Mouse (Mus musculus) liver, embryonic 15.5 days (tissue): Measurements from ENCODE around the gene Dchs1. TPM values are rescaled to one million over a fixed set of nuclear protein-coding genes. Genes with fewer than 3 reads are reported as not detected.

Experiments
- ATAC-seq: fragments of 200-750 bp; cut with Nextera tagmentation; 2 replicates; pipeline ENCODE4 v1.8.0; 2017; ENCODE audit warnings: moderate number of reproducible peaks, mild to moderate bottlenecking, moderate library complexity; ENCODE audit not compliant: insufficient read depth
- H3K27ac ChIP-seq: fragments of 300-500 bp; sonication (generic); replicated peaks from 2 replicates; pipeline ENCODE4 v1.5.1; 2015; ENCODE audit warnings: mild to moderate bottlenecking, inconsistent platforms
- H3K27me3 ChIP-seq: fragments of 300-500 bp; sonication (generic); 2 replicates; pipeline ENCODE4 v1.6.1; 2015; ENCODE audit warnings: mild to moderate bottlenecking, inconsistent platforms
- H3K36me3 ChIP-seq: fragments of 300-500 bp; sonication (generic); replicated peaks from 2 replicates; pipeline ENCODE4 v1.6.1; 2015; ENCODE audit warnings: moderate library complexity, mild to moderate bottlenecking, inconsistent platforms
- H3K4me1 ChIP-seq: fragments of 300-500 bp; sonication (generic); replicated peaks from 2 replicates; pipeline ENCODE4 v1.6.1; 2015; ENCODE audit warnings: inconsistent platforms
- H3K4me2 ChIP-seq: fragments of 300-500 bp; sonication (generic); 2 replicates; pipeline ENCODE4 v1.6.1; 2015; ENCODE audit warnings: moderate library complexity, mild to moderate bottlenecking, inconsistent platforms
- H3K4me3 ChIP-seq: fragments of 300-500 bp; sonication (generic); replicated peaks from 2 replicates; pipeline ENCODE4 v1.5.1; 2015; ENCODE audit warnings: mild to moderate bottlenecking, inconsistent platforms
- H3K9ac ChIP-seq: fragments of 300-500 bp; sonication (generic); 2 replicates; pipeline ENCODE4 v1.6.1; 2015; ENCODE audit warnings: moderate library complexity, mild to moderate bottlenecking, inconsistent platforms
- H3K9me3 ChIP-seq: fragments of 300-500 bp; sonication (generic); replicated peaks from 2 replicates; pipeline ENCODE4 v1.6.1; 2016; ENCODE audit warnings: inconsistent platforms
- WGBS: fragments of 180-500 bp; shearing (Covaris S2); methylation state at CpG from one replicate; pipeline ENCODE4 v1.1.7; 2015; ENCODE audit warnings: mixed read lengths; ENCODE audit not compliant: insufficient replicate concordance; 5-methylcytosine and 5-hydroxymethylcytosine counted together
- polyA plus RNA-seq: library from polyadenylated mRNA; unstranded; fragments of >200 nt; fragmentation: Nextera tagmentation; extraction: Ambion mirVana; gene quantifications from 2 replicates; pipeline ENCODE4 v1.2.1, GENCODE M21; 2015

The Dchs1 gene
- polyA plus RNA-seq, 1 experiment from 2014 or later: 0.76 TPM

- ATAC-seq: no peak
- WGBS: 64% methylated on average over 6 of the region's 6 CpGs
- Histone ChIP-seq H3K4me2 (no peak overlapping the region), H3K4me1 (no peaks in the 10 kb centered on the region), H3K9ac (no peak overlapping the region), H3K4me3 (no peak overlapping the region), H3K27me3 (no peaks in the 10 kb centered on the region), H3K36me3 (peaks cover 46% of the 10 kb centered on the region), H3K27ac (no peak overlapping the region), H3K9me3 (no peaks in the 10 kb centered on the region)
Observed at GRCm38 (mm10) chr7:105728701-105729428, 58.6 kb downstream of the Dchs1 start.

GRCm38 (mm10) chr7:105726980-105727325 lies 60.5 kb downstream of the Dchs1 start:
- ATAC-seq: no peak
- H3K4me1 ChIP-seq: no peaks in the 10 kb centered on the region
- 55% methylated on average over 4 of the region's 4 CpGs for WGBS
- no peak overlapping the region for H3K9ac ChIP-seq
- no peaks in the 10 kb centered on the region for H3K9me3 ChIP-seq
- H3K27ac ChIP-seq: no peak overlapping the region
- peaks cover 26% of the 10 kb centered on the region for H3K36me3 ChIP-seq
- no peak overlapping the region for H3K4me2 ChIP-seq
- no peak overlapping the region for H3K4me3 ChIP-seq
- no peaks in the 10 kb centered on the region for H3K27me3 ChIP-seq

- H3K4me1 ChIP-seq: no peaks in the 10 kb centered on the region
- WGBS: 71% methylated on average over 4 of the region's 4 CpGs
- H3K4me2 ChIP-seq: no peak overlapping the region
- H3K4me3 ChIP-seq: no peak overlapping the region
- no peak overlapping the region for H3K9ac ChIP-seq
- ATAC-seq: peak; percentile 54; the same call in 1 of the 2 replicates
- H3K27me3 ChIP-seq: no peaks in the 10 kb centered on the region
- H3K27ac ChIP-seq: no peak overlapping the region
- no peaks in the 10 kb centered on the region for H3K9me3 ChIP-seq
- peaks cover 20% of the 10 kb centered on the region for H3K36me3 ChIP-seq
Observed at GRCm38 (mm10) chr7:105726144-105726979, 61.1 kb downstream of the Dchs1 start.

GRCm38 (mm10) chr7:105721916-105722315 lies 65.5 kb downstream of the Dchs1 start:
- ATAC-seq: no peak
- Histone ChIP-seq H3K4me2 (no peak overlapping the region), H3K4me1 (no peaks in the 10 kb centered on the region), H3K4me3 (no peak overlapping the region), H3K9ac (no peak overlapping the region), H3K27ac (no peak overlapping the region), H3K36me3 (no peaks in the 10 kb centered on the region), H3K9me3 (no peaks in the 10 kb centered on the region), H3K27me3 (no peaks in the 10 kb centered on the region)
- 60% methylated on average over 2 of the region's 2 CpGs for WGBS

GRCm38 (mm10) chr7:105715366-105715765 lies 72.1 kb downstream of the Dchs1 start:
- Histone ChIP-seq H3K4me2 (no peak overlapping the region), H3K36me3 (no peaks in the 10 kb centered on the region), H3K9me3 (no peaks in the 10 kb centered on the region), H3K9ac (no peak overlapping the region), H3K4me1 (no peaks in the 10 kb centered on the region), H3K27me3 (no peaks in the 10 kb centered on the region), H3K27ac (no peak overlapping the region), H3K4me3 (no peak overlapping the region)
- 41% methylated on average over 3 of the region's 3 CpGs for WGBS
- ATAC-seq: no peak

GRCm38 (mm10) chr7:105708733-105709132 lies 78.7 kb downstream of the Dchs1 start:
- Histone ChIP-seq H3K9ac (no peak overlapping the region), H3K36me3 (no peaks in the 10 kb centered on the region), H3K9me3 (no peaks in the 10 kb centered on the region), H3K27me3 (no peaks in the 10 kb centered on the region), H3K4me2 (no peak overlapping the region), H3K4me1 (0 out of 2 replicates have a peak, but pooled peaks cover 9% of the 10 kb centered on the region), H3K4me3 (no peak overlapping the region), H3K27ac (no peak overlapping the region)
- WGBS: 55% methylated on average over 5 of the region's 5 CpGs
- ATAC-seq: peak; percentile 83

GRCm38 (mm10) chr7:105703816-105704215 lies 83.6 kb downstream of the Dchs1 start:
- no peaks in the 10 kb centered on the region for H3K9me3 ChIP-seq

GRCm38 (mm10) chr7:105703184-105703583 lies 84.3 kb downstream of the Dchs1 start:
- Histone ChIP-seq H3K4me1 (no peaks in the 10 kb centered on the region), H3K9ac (no peak overlapping the region), H3K27me3 (no peaks in the 10 kb centered on the region), H3K4me2 (no peak overlapping the region), H3K27ac (no peak overlapping the region), H3K9me3 (no peaks in the 10 kb centered on the region), H3K36me3 (no peaks in the 10 kb centered on the region), H3K4me3 (no peak overlapping the region)
- WGBS: 75% methylated on average over 16 of the region's 16 CpGs
- no peak for ATAC-seq

More at GRCm38 (mm10) chr7:105703816-105704215, 83.6 kb downstream of the Dchs1 start:
- no peak for ATAC-seq
- no peak overlapping the region for H3K27ac ChIP-seq
- no peak overlapping the region for H3K4me3 ChIP-seq
- no peaks in the 10 kb centered on the region for H3K27me3 ChIP-seq
- no peak overlapping the region for H3K9ac ChIP-seq
- no peaks in the 10 kb centered on the region for H3K36me3 ChIP-seq
- 0 out of 2 replicates have a peak, but pooled peaks cover 4% of the 10 kb centered on the region for H3K4me1 ChIP-seq
- no peak overlapping the region for H3K4me2 ChIP-seq
- WGBS: 64% methylated on average over 4 of the region's 4 CpGs

Other genes with a start within 250 kb of the Dchs1 start
- gene Smpd1, start 233.3 kb downstream of the Dchs1 start, polyA plus RNA-seq: 21.9 and 22.0 TPM in 2 replicates
- 2.3 and 2.4 TPM in 2 replicates for gene Apbb1, start 206.0 kb downstream of the Dchs1 start, polyA plus RNA-seq
- 343 and 400 TPM in 2 replicates for gene Hpx, start 187.5 kb downstream of the Dchs1 start, polyA plus RNA-seq
- gene Trim3, start 154.1 kb downstream of the Dchs1 start, polyA plus RNA-seq: 3.5 and 4.9 TPM in 2 replicates
- gene Timm10b, start 147.6 kb downstream of the Dchs1 start, polyA plus RNA-seq: 94.4 and 98.5 TPM in 2 replicates
- gene Arfip2, start 147.2 kb downstream of the Dchs1 start, polyA plus RNA-seq: 10.9 and 13.8 TPM in 2 replicates
- 14.4 and 24.6 TPM in 2 replicates for gene Gm45799, start 147.1 kb downstream of the Dchs1 start, polyA plus RNA-seq
- 0.10 and 0.32 TPM in 2 replicates for gene Dnhd1, start 136.8 kb downstream of the Dchs1 start, polyA plus RNA-seq
- 120 and 127 TPM in 2 replicates for gene Ilk, start 51.1 kb downstream of the Dchs1 start, polyA plus RNA-seq
- gene Rrp8, start 50.3 kb downstream of the Dchs1 start, polyA plus RNA-seq: 10.7 and 12.6 TPM in 2 replicates
- gene Taf10, start 43.3 kb downstream of the Dchs1 start, polyA plus RNA-seq: 110 and 117 TPM in 2 replicates
- gene Tpp1, start 35.4 kb downstream of the Dchs1 start, polyA plus RNA-seq: 59.4 and 62.5 TPM in 2 replicates
- gene Mrpl17, start 23.4 kb upstream of the Dchs1 start, polyA plus RNA-seq: 213 and 216 TPM in 2 replicates
- 0.64 and 1.0 TPM in 2 replicates for gene Gm4070, start 166.3 kb upstream of the Dchs1 start, polyA plus RNA-seq